Mouse (Mus musculus): ENCODE measurements at regions not wholly inside any gene's neighbourhood (a gene's known extent, or its start where the extent isn't known, plus 50 kb on each side); places are given as distances from the start of the nearest gene placed in this dataset.

GRCm38 (mm10) chr4:95456943-95457342, 100.4 kb upstream of the Fggy start:
- Histone ChIP-seq H3K9ac (ENCODE audit: control insufficient read depth, low read depth, low read length, poor library complexity, severe bottlenecking) (no peak overlapping the region), H3K79me2 (ENCODE audit: control insufficient read depth, insufficient read depth, low read length, poor library complexity) (no peaks in the 10 kb centered on the region), H3K27ac (ENCODE audit: control insufficient read depth, low read depth, low read length) (no peak overlapping the region), H3K27me3 (ENCODE audit: control insufficient read depth in 1 of 2, insufficient read depth in 2 of 2, low read length in 2 of 2) (no peaks in the 10 kb centered on the region), H3K4me3 (ENCODE audit: control insufficient read depth in 1 of 2, insufficient read depth in 1 of 2, low read depth in 2 of 2, low read length in 2 of 2) (no peak overlapping the region), H3K9me3 (replicated peaks; ENCODE audit: insufficient read depth, low read length) (no peaks in the 10 kb centered on the region), H3K4me1 (ENCODE audit: control insufficient read depth in 1 of 2, insufficient read depth in 2 of 2, low read length in 2 of 2) (no peaks in the 10 kb centered on the region), H3K36me3 (ENCODE audit: control insufficient read depth in 1 of 2, insufficient read depth in 2 of 2, low read length in 2 of 2) (no peaks in the 10 kb centered on the region)
- no peak for DNase-seq (ENCODE audit: low read depth, low spot score)
- TF ChIP-seq ZMIZ1 (IDR thresholded peaks at IDR 0.05; ENCODE audit: low read depth, low read length) (no peak), SIN3A (IDR thresholded peaks at IDR 0.05; ENCODE audit: low read length) (no peak), CHD1 (IDR thresholded peaks at IDR 0.05; ENCODE audit: low read depth, low read length) (no peak), NRF1 (IDR thresholded peaks at IDR 0.05; ENCODE audit: insufficient read depth, low read depth, low read length, poor library complexity, severe bottlenecking) (no peak), TAL1 (IDR thresholded peaks at IDR 0.05; ENCODE audit: low read length) (no peak), CTCF (IDR thresholded peaks at IDR 0.05 in 2 of 3, conservative IDR thresholded peaks at IDR 0.05 in 1 of 3; ENCODE audit: control insufficient read depth in 1 of 3, insufficient read depth in 1 of 3, low read depth in 2 of 3, low read length in 3 of 3, poor library complexity in 1 of 3, severe bottlenecking in 1 of 3) (no peak), EP300 (IDR thresholded peaks at IDR 0.05; ENCODE audit: low read depth in 1 of 2, low read length in 2 of 2) (no peak), ZC3H11A (IDR thresholded peaks at IDR 0.05; ENCODE audit: low read depth, low read length) (no peak)

- no peaks in the 10 kb centered on the region for H3K4me1 ChIP-seq (ENCODE audit: control insufficient read depth in 1 of 2, insufficient read depth in 2 of 2, low read length in 2 of 2)
- H3K36me3 ChIP-seq (ENCODE audit: control insufficient read depth in 1 of 2, insufficient read depth in 2 of 2, low read length in 2 of 2): no peaks in the 10 kb centered on the region
- no peak for DNase-seq (ENCODE audit: low read depth, low spot score)
- H3K9ac ChIP-seq (ENCODE audit: control insufficient read depth, low read depth, low read length, poor library complexity, severe bottlenecking): no peak overlapping the region
- no peaks in the 10 kb centered on the region for H3K9me3 ChIP-seq (replicated peaks; ENCODE audit: insufficient read depth, low read length)
- no peak overlapping the region for H3K4me3 ChIP-seq (ENCODE audit: control insufficient read depth in 1 of 2, insufficient read depth in 1 of 2, low read depth in 2 of 2, low read length in 2 of 2)
- TF ChIP-seq CHD1 (IDR thresholded peaks at IDR 0.05; ENCODE audit: low read depth, low read length) (no peak), USF1 (IDR thresholded peaks at IDR 0.05; ENCODE audit: low read depth, low read length) (no peak), TCF12 (IDR thresholded peaks at IDR 0.05; ENCODE audit: low read depth, low read length) (no peak), SIN3A (IDR thresholded peaks at IDR 0.05; ENCODE audit: low read length) (no peak), E2F4 (IDR thresholded peaks at IDR 0.05; ENCODE audit: borderline replicate concordance, low read depth, low read length) (no peak), BHLHE40 (IDR thresholded peaks at IDR 0.05; ENCODE audit: borderline replicate concordance, low read depth, low read length) (no peak), UBTF (IDR thresholded peaks at IDR 0.05; ENCODE audit: borderline replicate concordance, insufficient read depth, low read depth, low read length) (no peak), GATA1 (IDR thresholded peaks at IDR 0.05; ENCODE audit: low read depth, low read length) (no peak), MAFK (IDR thresholded peaks at IDR 0.05; ENCODE audit: borderline replicate concordance, low read depth, low read length) (no peak), KAT2A (conservative IDR thresholded peaks at IDR 0.05; ENCODE audit: low read depth, low read length) (no peak), POLR2AphosphoS5 (IDR thresholded peaks at IDR 0.05; ENCODE audit: borderline replicate concordance, low read depth, low read length) (no peak), USF2 (IDR thresholded peaks at IDR 0.05; ENCODE audit: borderline replicate concordance in 1 of 2, insufficient read depth in 1 of 2, low read depth in 1 of 2, low read length in 2 of 2) (no peak), CHD2 (IDR thresholded peaks at IDR 0.05; ENCODE audit: low read length) (no peak), NELFE (IDR thresholded peaks at IDR 0.05; ENCODE audit: low read depth, low read length) (no peak), MYB (IDR thresholded peaks at IDR 0.05; ENCODE audit: low read depth, low read length) (no peak), MEF2A (IDR thresholded peaks at IDR 0.05; ENCODE audit: extremely low read depth, insufficient replicate concordance, low read depth, low read length, poor library complexity, severe bottlenecking) (no peak), TBP (IDR thresholded peaks at IDR 0.05; ENCODE audit: low read depth, low read length) (no peak), POLR2AphosphoS2 (IDR thresholded peaks at IDR 0.05; ENCODE audit: low read length) (no peak)
- no peaks in the 10 kb centered on the region for H3K27me3 ChIP-seq (ENCODE audit: control insufficient read depth in 1 of 2, insufficient read depth in 2 of 2, low read length in 2 of 2)
- H3K27ac ChIP-seq (ENCODE audit: control insufficient read depth, low read depth, low read length): no peak overlapping the region
- no peaks in the 10 kb centered on the region for H3K79me2 ChIP-seq (ENCODE audit: control insufficient read depth, insufficient read depth, low read length, poor library complexity)
Observed at GRCm38 (mm10) chr4:95462476-95462875, 94.8 kb upstream of the Fggy start.
